Mouse (Mus musculus): Measurements from ENCODE around the gene Adcy9. TPM values are rescaled to one million over a fixed set of nuclear protein-coding genes. Genes with fewer than 3 reads are reported as not detected.
"Not testable (repeated sequence)": the region's sequence is repeated elsewhere in the genome, so short reads cannot be mapped to it uniquely, and the experiment has no call there.

Adcy9 gene
- total and polyA plus RNA-seq, 2 experiments: 15.0 to 23.0 TPM

- WGBS: 90% methylated on average over 7 of the region's 7 CpGs
- no peaks in the 10 kb centered on the region for H3K4me1 ChIP-seq (ENCODE audit: control insufficient read depth, insufficient read depth, low read length)
- no peak overlapping the region for H3K9ac ChIP-seq (ENCODE audit: low read depth, low read length)
- no peak overlapping the region for H3K4me3 ChIP-seq (ENCODE audit: insufficient read depth, low read depth, low read length)
- no peak for TF ChIP-seq CTCF (IDR thresholded peaks at IDR 0.05; ENCODE audit: low read depth, low read length)
- no peak for TF ChIP-seq POLR2A (IDR thresholded peaks at IDR 0.05; ENCODE audit: extremely low read depth, insufficient read depth, low read length)
- no peak overlapping the region for H3K27ac ChIP-seq (replicated peaks; ENCODE audit: insufficient read depth, low read depth, low read length)
- DNase-seq (ENCODE audit: extremely low read depth, low read depth, low spot score): no peak
- H3K79me2 ChIP-seq (ENCODE audit: control insufficient read depth, insufficient read depth, low read length): peaks cover 17% of the 10 kb centered on the region
- H3K36me3 ChIP-seq (ENCODE audit: control insufficient read depth, insufficient read depth, low read length): peaks cover 2% of the 10 kb centered on the region; the same call in 1 of the 2 replicates
- no peaks in the 10 kb centered on the region for H3K27me3 ChIP-seq (ENCODE audit: control insufficient read depth, insufficient read depth, low read length)
These were observed 77.7 kb downstream of the Adcy9 start for GRCm38 (mm10) chr16:4342579-4342978.

GRCm38 (mm10) chr16:4341316-4342062 lies 78.8 kb downstream of the Adcy9 start:
- no peaks in the 10 kb centered on the region for H3K4me1 ChIP-seq (ENCODE audit: control insufficient read depth, insufficient read depth, low read length)
- DNase-seq (ENCODE audit: extremely low read depth, low read depth, low spot score): no peak
- H3K9ac ChIP-seq (ENCODE audit: low read depth, low read length): no peak overlapping the region
- no peak for TF ChIP-seq CTCF (IDR thresholded peaks at IDR 0.05; ENCODE audit: low read depth, low read length)
- no peak for TF ChIP-seq POLR2A (IDR thresholded peaks at IDR 0.05; ENCODE audit: extremely low read depth, insufficient read depth, low read length)
- H3K79me2 ChIP-seq (ENCODE audit: control insufficient read depth, insufficient read depth, low read length): peaks cover 20% of the 10 kb centered on the region
- H3K36me3 ChIP-seq (ENCODE audit: control insufficient read depth, insufficient read depth, low read length): peaks cover 2% of the 10 kb centered on the region; the same call in 1 of the 2 replicates
- no peaks in the 10 kb centered on the region for H3K27me3 ChIP-seq (ENCODE audit: control insufficient read depth, insufficient read depth, low read length)
- H3K4me3 ChIP-seq (ENCODE audit: insufficient read depth, low read depth, low read length): no peak overlapping the region
- no peak overlapping the region for H3K27ac ChIP-seq (replicated peaks; ENCODE audit: insufficient read depth, low read depth, low read length)
- WGBS: 89% methylated on average over 14 of the region's 14 CpGs

GRCm38 (mm10) chr16:4339216-4339615 lies 81.1 kb downstream of the Adcy9 start:
- 98% methylated on average over 7 of the region's 7 CpGs for WGBS
- peaks cover 20% of the 10 kb centered on the region for H3K79me2 ChIP-seq (ENCODE audit: control insufficient read depth, insufficient read depth, low read length)

GRCm38 (mm10) chr16:4337269-4337668 lies 83.0 kb downstream of the Adcy9 start:
- Histone ChIP-seq H3K27me3 (ENCODE audit: control insufficient read depth, insufficient read depth, low read length) (no peaks in the 10 kb centered on the region), H3K9ac (ENCODE audit: low read depth, low read length) (no peak overlapping the region), H3K79me2 (ENCODE audit: control insufficient read depth, insufficient read depth, low read length) (peaks cover 14% of the 10 kb centered on the region; the same call in 1 of the 2 replicates), H3K27ac (replicated peaks; ENCODE audit: insufficient read depth, low read depth, low read length) (no peak overlapping the region), H3K36me3 (ENCODE audit: control insufficient read depth, insufficient read depth, low read length) (no peaks in the 10 kb centered on the region), H3K4me1 (ENCODE audit: control insufficient read depth, insufficient read depth, low read length) (no peaks in the 10 kb centered on the region), H3K4me3 (ENCODE audit: insufficient read depth, low read depth, low read length) (no peak overlapping the region)
- DNase-seq (ENCODE audit: extremely low read depth, low read depth, low spot score): no peak
- TF ChIP-seq CTCF (IDR thresholded peaks at IDR 0.05; ENCODE audit: low read depth, low read length) (no peak), POLR2A (IDR thresholded peaks at IDR 0.05; ENCODE audit: extremely low read depth, insufficient read depth, low read length) (no peak)
- 58% methylated on average over 4 of the region's 4 CpGs for WGBS

More at GRCm38 (mm10) chr16:4339216-4339615, 81.1 kb downstream of the Adcy9 start:
- not testable (repeated sequence) for DNase-seq (ENCODE audit: extremely low read depth, low read depth, low spot score); H3K4me3 ChIP-seq (ENCODE audit: insufficient read depth, low read depth, low read length); H3K27ac ChIP-seq (replicated peaks; ENCODE audit: insufficient read depth, low read depth, low read length); H3K36me3 ChIP-seq (ENCODE audit: control insufficient read depth, insufficient read depth, low read length); H3K4me1 ChIP-seq (ENCODE audit: control insufficient read depth, insufficient read depth, low read length); H3K9ac ChIP-seq (ENCODE audit: low read depth, low read length); H3K27me3 ChIP-seq (ENCODE audit: control insufficient read depth, insufficient read depth, low read length)

GRCm38 (mm10) chr16:4333788-4334187 lies 86.5 kb downstream of the Adcy9 start:
- Histone ChIP-seq H3K4me1 (ENCODE audit: control insufficient read depth, insufficient read depth, low read length) (no peaks in the 10 kb centered on the region), H3K27ac (replicated peaks; ENCODE audit: insufficient read depth, low read depth, low read length) (no peak overlapping the region), H3K4me3 (ENCODE audit: insufficient read depth, low read depth, low read length) (no peak overlapping the region), H3K27me3 (ENCODE audit: control insufficient read depth, insufficient read depth, low read length) (no peaks in the 10 kb centered on the region), H3K36me3 (ENCODE audit: control insufficient read depth, insufficient read depth, low read length) (no peaks in the 10 kb centered on the region), H3K79me2 (ENCODE audit: control insufficient read depth, insufficient read depth, low read length) (peaks cover 19% of the 10 kb centered on the region; the same call in 1 of the 2 replicates), H3K9ac (ENCODE audit: low read depth, low read length) (no peak overlapping the region)
- DNase-seq (ENCODE audit: extremely low read depth, low read depth, low spot score): no peak
- WGBS: 86% methylated on average over 5 of the region's 5 CpGs
- TF ChIP-seq POLR2A (IDR thresholded peaks at IDR 0.05; ENCODE audit: extremely low read depth, insufficient read depth, low read length) (no peak), CTCF (IDR thresholded peaks at IDR 0.05; ENCODE audit: low read depth, low read length) (no peak)

GRCm38 (mm10) chr16:4333371-4333770 lies 86.9 kb downstream of the Adcy9 start:
- Histone ChIP-seq H3K4me1 (ENCODE audit: control insufficient read depth, insufficient read depth, low read length) (no peaks in the 10 kb centered on the region), H3K9ac (ENCODE audit: low read depth, low read length) (no peak overlapping the region), H3K36me3 (ENCODE audit: control insufficient read depth, insufficient read depth, low read length) (no peaks in the 10 kb centered on the region), H3K27ac (replicated peaks; ENCODE audit: insufficient read depth, low read depth, low read length) (no peak overlapping the region), H3K4me3 (ENCODE audit: insufficient read depth, low read depth, low read length) (no peak overlapping the region), H3K27me3 (ENCODE audit: control insufficient read depth, insufficient read depth, low read length) (no peaks in the 10 kb centered on the region), H3K79me2 (ENCODE audit: control insufficient read depth, insufficient read depth, low read length) (peaks cover 19% of the 10 kb centered on the region; the same call in 1 of the 2 replicates)
- TF ChIP-seq CTCF (IDR thresholded peaks at IDR 0.05; ENCODE audit: low read depth, low read length): no peak
- no peak for TF ChIP-seq POLR2A (IDR thresholded peaks at IDR 0.05; ENCODE audit: extremely low read depth, insufficient read depth, low read length)
- DNase-seq (ENCODE audit: extremely low read depth, low read depth, low spot score): peak; percentile 59
- WGBS: 49% methylated on average over 2 of the region's 2 CpGs
